Mouse (Mus musculus) hindbrain, embryonic 13.5 days (tissue): Measurements from ENCODE around the gene Syngr1. TPM values are rescaled to one million over a fixed set of nuclear protein-coding genes. Genes with fewer than 3 reads are reported as not detected.

Experiments used
- ATAC-seq: fragments of 200-750 bp; cut with Nextera tagmentation; 2 replicates; pipeline ENCODE4 v1.8.0; 2017; ENCODE audit warnings: moderate TSS enrichment; ENCODE audit not compliant: low FRiP score
- H3K27ac ChIP-seq: fragments of 300-500 bp; sonication (generic); 2 replicates; pipeline ENCODE4 v1.5.1; 2015; ENCODE audit warnings: inconsistent platforms, mild to moderate bottlenecking, moderate library complexity
- H3K27me3 ChIP-seq: fragments of 300-500 bp; sonication (generic); 2 replicates; pipeline ENCODE4 v1.6.1; 2015; ENCODE audit warnings: mild to moderate bottlenecking, inconsistent platforms
- H3K36me3 ChIP-seq: fragments of 300-500 bp; sonication (generic); 2 replicates; pipeline ENCODE4 v1.6.1; 2015; ENCODE audit warnings: mild to moderate bottlenecking, inconsistent platforms
- H3K4me1 ChIP-seq: fragments of 300-500 bp; sonication (generic); replicated peaks from 2 replicates; pipeline ENCODE4 v1.6.1; 2015; ENCODE audit warnings: inconsistent platforms
- H3K4me2 ChIP-seq: fragments of 300-500 bp; sonication (generic); 2 replicates; pipeline ENCODE4 v1.6.1; 2015; ENCODE audit warnings: inconsistent platforms, mild to moderate bottlenecking, moderate library complexity
- H3K4me3 ChIP-seq: fragments of 300-500 bp; sonication (generic); 2 replicates; pipeline ENCODE4 v1.5.1; 2015; ENCODE audit warnings: mild to moderate bottlenecking, inconsistent platforms
- H3K9ac ChIP-seq: fragments of 300-500 bp; sonication (generic); 2 replicates; pipeline ENCODE4 v1.6.1; 2015; ENCODE audit warnings: mild to moderate bottlenecking, inconsistent platforms
- H3K9me3 ChIP-seq: fragments of 300-500 bp; sonication (generic); 2 replicates; pipeline ENCODE4 v1.6.1; 2016; ENCODE audit warnings: inconsistent platforms
- WGBS: fragments of 180-500 bp; shearing (Covaris S2); methylation state at CpG from one replicate; pipeline ENCODE4 v1.1.7; 2015; 5-methylcytosine and 5-hydroxymethylcytosine counted together
- polyA plus RNA-seq: library from polyadenylated mRNA; unstranded; fragments of >200 nt; fragmentation: Nextera tagmentation; extraction: Ambion mirVana; gene quantifications from 2 replicates; pipeline ENCODE4 v1.2.1, GENCODE M21; 2015

Syngr1 gene
- 27.9 and 28.3 TPM in 2 replicates for polyA plus RNA-seq

- peak; percentile 57 for ATAC-seq
- Histone ChIP-seq H3K36me3 (no peaks in the 10 kb centered on the region), H3K4me2 (peak within 1 kb of the TSS; percentile 76), H3K9ac (peak within 1 kb of the TSS; percentile 87), H3K27ac (peak within 1 kb of the TSS; percentile 46; the same call in 1 of the 2 replicates), H3K9me3 (no peaks in the 10 kb centered on the region), H3K4me1 (peaks cover 23% of the 10 kb centered on the region), H3K4me3 (peak within 1 kb of the TSS; percentile 64), H3K27me3 (peaks cover 29% of the 10 kb centered on the region)
- under 1% methylated on average over 80 of the region's 86 CpGs for whole genome bisulfite sequencing
These were observed at the start of gene Syngr1, which contains the start of gene Rpl3 for GRCm38 (mm10) chr15:80091121-80091955. Gene Syngr1, plus strand, starts transcription at chr15:80091334. Gene Rpl3, minus strand, starts transcription at chr15:80091868.

DNA sequence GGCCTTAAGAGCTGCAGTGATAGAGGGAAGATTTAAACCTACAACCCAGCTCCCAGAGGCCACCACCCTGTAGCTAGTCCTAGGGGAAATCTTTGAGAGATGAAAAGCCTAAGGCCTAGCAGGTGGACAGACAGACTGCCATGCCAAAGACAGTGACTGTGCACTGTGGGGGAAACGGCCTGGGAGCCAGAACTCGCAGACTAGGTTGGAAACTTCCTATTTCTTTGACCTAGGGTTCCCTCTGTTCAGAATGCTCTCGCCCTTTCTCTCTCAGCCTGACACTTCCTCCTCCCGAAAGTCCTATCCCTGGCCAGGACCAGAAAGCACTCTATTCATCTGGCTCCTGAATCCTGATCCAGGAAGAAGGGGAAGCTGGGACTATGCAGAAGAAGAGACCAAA is 49.0 kb upstream of the Syngr1 start:
- no peaks in the 10 kb centered on the region for H3K36me3 ChIP-seq
- ATAC-seq, result no peak
- WGBS, result 75% methylated on average over 4 of the region's 4 CpGs
- no peak overlapping the region for H3K4me2 ChIP-seq
- no peak overlapping the region for H3K4me3 ChIP-seq
- no peaks in the 10 kb centered on the region for H3K4me1 ChIP-seq
- no peaks in the 10 kb centered on the region for H3K27me3 ChIP-seq
- H3K9ac ChIP-seq, result no peak overlapping the region
- H3K9me3 ChIP-seq, result 0 out of 2 replicates have a peak, but pooled peaks cover 5% of the 10 kb centered on the region
- no peak overlapping the region for H3K27ac ChIP-seq

DNA sequence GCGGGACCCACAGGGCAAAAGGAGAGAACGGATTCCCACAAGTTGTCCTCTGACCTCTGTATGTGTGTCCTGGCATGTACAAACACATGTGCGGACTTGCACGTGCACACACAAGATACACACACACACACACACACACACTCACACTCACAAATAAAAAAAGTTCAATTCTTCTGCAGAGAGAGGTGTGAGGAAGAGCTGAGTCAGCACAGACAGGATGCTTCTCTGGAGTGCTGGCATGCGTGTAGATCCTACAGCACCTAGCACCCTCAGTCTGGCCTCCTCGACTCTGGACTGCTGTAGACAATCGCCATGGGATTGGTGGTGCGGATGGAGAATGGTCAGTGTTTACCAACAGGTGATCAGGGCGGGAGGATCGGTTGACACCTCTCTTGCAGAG is 46.9 kb upstream of the Syngr1 start:
- 0 out of 2 replicates have a peak, but pooled peaks cover 5% of the 10 kb centered on the region for H3K9me3 ChIP-seq
- no peak overlapping the region for H3K27ac ChIP-seq
- H3K4me3 ChIP-seq, result no peak overlapping the region
- H3K4me2 ChIP-seq, result no peak overlapping the region
- H3K9ac ChIP-seq, result no peak overlapping the region
- H3K36me3 ChIP-seq, result no peaks in the 10 kb centered on the region
- H3K27me3 ChIP-seq, result no peaks in the 10 kb centered on the region
- no peak for ATAC-seq
- H3K4me1 ChIP-seq, result no peaks in the 10 kb centered on the region
- 93% methylated on average over 10 of the region's 10 CpGs for WGBS

DNA sequence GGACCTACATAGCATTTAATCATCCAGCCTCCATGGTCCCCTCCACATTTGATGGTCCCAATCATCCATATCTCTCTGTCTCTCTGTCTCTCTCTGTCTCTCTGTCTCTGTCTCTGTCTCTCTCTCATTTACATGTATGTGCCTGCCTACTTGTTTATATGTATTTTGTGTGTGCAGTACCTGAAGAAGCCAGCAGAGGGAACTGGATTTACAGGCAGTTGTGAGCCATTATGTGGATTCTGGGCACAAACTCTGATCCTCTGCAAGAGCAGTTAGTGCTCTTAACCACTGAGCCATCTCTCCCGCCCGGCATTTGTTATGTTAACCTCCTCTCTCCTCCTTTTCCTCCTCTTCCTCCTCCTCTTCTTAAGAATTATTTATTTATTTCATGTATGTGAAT is 45.4 kb upstream of the Syngr1 start:
- ATAC-seq, result no peak
- no peak overlapping the region for H3K4me2 ChIP-seq
- no peak overlapping the region for H3K27ac ChIP-seq
- no peaks in the 10 kb centered on the region for H3K27me3 ChIP-seq
- no peaks in the 10 kb centered on the region for H3K36me3 ChIP-seq
- no peak overlapping the region for H3K9ac ChIP-seq
- no peaks in the 10 kb centered on the region for H3K4me1 ChIP-seq
- WGBS, result 97% methylated on average over 2 of the region's 2 CpGs
- H3K4me3 ChIP-seq, result no peak overlapping the region
- H3K9me3 ChIP-seq, result 0 out of 2 replicates have a peak, but pooled peaks cover 5% of the 10 kb centered on the region

- H3K9ac ChIP-seq, result no peak overlapping the region
- no peak overlapping the region for H3K4me3 ChIP-seq
- no peaks in the 10 kb centered on the region for H3K27me3 ChIP-seq
- ATAC-seq, result no peak
- 0 out of 2 replicates have a peak, but pooled peaks cover 5% of the 10 kb centered on the region for H3K9me3 ChIP-seq
- 83% methylated on average over 2 of the region's 2 CpGs for WGBS
- no peaks in the 10 kb centered on the region for H3K36me3 ChIP-seq
- no peak overlapping the region for H3K4me2 ChIP-seq
- no peak overlapping the region for H3K27ac ChIP-seq
- no peaks in the 10 kb centered on the region for H3K4me1 ChIP-seq
These were observed 43.9 kb upstream of the Syngr1 start for GRCm38 (mm10) chr15:80047242-80047641.

DNA sequence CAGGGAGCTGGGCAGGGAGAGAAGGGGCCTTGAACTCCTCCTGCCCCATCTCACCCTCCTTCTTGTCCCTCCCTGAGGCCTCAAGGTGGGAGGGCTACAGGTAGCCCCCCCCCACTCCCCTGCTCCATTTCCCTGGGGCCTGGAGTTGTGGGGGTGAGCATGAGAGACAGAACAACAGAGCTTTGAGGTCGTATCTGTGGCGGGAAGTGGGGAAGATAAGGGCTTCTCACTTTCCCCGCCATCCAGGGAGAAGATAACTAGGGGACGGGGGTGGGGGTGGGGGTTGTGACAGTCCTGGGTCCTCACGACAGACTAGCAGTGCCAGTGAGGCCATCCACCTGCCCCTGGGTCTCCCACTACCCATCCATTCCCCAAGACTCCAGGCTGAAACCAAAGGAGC is 43.2 kb upstream of the Syngr1 start:
- H3K9me3 ChIP-seq, result 0 out of 2 replicates have a peak, but pooled peaks cover 5% of the 10 kb centered on the region

DNA sequence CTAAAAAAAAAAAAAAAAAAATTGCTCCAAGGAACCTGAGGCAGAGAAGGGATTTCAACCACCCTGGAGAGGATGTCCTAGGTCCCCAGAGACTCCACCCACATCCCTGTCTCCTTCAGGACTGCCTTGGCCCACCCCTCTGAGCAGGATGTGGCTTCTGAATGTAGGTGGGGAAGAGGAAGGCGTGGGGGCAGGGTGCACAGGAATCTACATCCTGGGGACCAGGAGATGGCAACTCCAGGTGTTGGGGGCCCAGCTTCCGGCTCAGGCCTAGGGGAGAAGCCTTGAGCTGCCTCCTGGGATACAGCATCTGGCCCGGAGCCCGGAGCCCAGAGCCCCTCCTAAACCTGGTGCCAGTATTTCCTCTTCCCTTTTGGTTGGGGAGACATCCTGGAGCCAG is 41.0 kb upstream of the Syngr1 start:
- H3K9me3 ChIP-seq, result 0 out of 2 replicates have a peak, but pooled peaks cover 5% of the 10 kb centered on the region
- H3K27me3 ChIP-seq, result no peaks in the 10 kb centered on the region
- H3K4me1 ChIP-seq, result peaks cover under 1% of the 10 kb centered on the region; the same call in 1 of the 2 replicates
- ATAC-seq, result no peak
- H3K4me2 ChIP-seq, result no peak overlapping the region
- H3K36me3 ChIP-seq, result no peaks in the 10 kb centered on the region
- WGBS, result 83% methylated on average over 4 of the region's 4 CpGs
- no peak overlapping the region for H3K4me3 ChIP-seq
- no peak overlapping the region for H3K27ac ChIP-seq
- H3K9ac ChIP-seq, result no peak overlapping the region

More for the DNA sequence above, 43.2 kb upstream of the Syngr1 start:
- no peaks in the 10 kb centered on the region for H3K4me1 ChIP-seq
- no peak overlapping the region for H3K9ac ChIP-seq
- no peaks in the 10 kb centered on the region for H3K36me3 ChIP-seq
- no peak overlapping the region for H3K27ac ChIP-seq
- ATAC-seq, result no peak
- no peak overlapping the region for H3K4me2 ChIP-seq
- WGBS, result 64% methylated on average over 5 of the region's 5 CpGs
- no peak overlapping the region for H3K4me3 ChIP-seq
- no peaks in the 10 kb centered on the region for H3K27me3 ChIP-seq

GRCm38 (mm10) chr15:80051092-80051761 is 39.9 kb upstream of the Syngr1 start:
- 84% methylated on average over 19 of the region's 19 CpGs for WGBS
- H3K27ac ChIP-seq, result no peak overlapping the region

GRCm38 (mm10) chr15:80051782-80052181 is 39.4 kb upstream of the Syngr1 start:
- H3K9ac ChIP-seq, result no peak overlapping the region

More at GRCm38 (mm10) chr15:80051092-80051761, 39.9 kb upstream of the Syngr1 start:
- no peaks in the 10 kb centered on the region for H3K36me3 ChIP-seq
- H3K9ac ChIP-seq, result no peak overlapping the region
- no peaks in the 10 kb centered on the region for H3K9me3 ChIP-seq
- peaks cover 9% of the 10 kb centered on the region; the same call in 1 of the 2 replicates for H3K4me1 ChIP-seq
- ATAC-seq, result no peak
- H3K4me2 ChIP-seq, result no peak overlapping the region
- H3K27me3 ChIP-seq, result no peaks in the 10 kb centered on the region
- H3K4me3 ChIP-seq, result no peak overlapping the region

DNA sequence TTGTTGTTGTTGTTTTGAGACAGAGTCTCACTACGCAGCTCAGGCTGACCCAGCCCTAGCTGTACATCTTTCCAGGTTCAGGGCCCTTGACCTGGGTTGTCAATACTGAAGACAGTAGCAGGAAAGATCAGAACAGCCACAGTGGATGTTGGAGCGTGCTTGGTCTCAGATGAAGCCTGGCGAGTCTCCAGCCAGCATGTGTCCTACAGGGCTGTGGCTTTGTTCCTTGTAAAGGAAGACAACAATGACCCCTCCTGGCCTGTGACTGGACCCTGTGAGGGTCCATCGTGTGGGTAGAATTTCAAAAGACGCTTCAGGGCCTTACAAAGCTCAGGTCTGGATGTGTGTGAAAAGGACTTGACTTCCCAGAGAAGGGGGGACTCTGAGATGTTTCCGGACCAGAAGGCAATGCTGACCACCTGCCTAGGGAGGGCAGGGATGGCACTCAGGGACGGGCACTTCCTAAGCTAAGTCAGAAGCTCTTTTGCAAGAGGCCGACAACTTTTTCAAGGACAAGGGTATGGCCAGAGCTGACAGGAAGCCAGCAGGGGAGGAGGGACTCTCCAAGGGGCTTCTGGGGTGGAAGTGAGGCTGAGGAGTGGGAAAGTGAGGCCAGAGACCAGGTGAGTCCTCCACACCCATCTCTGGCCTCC is 37.6 kb upstream of the Syngr1 start:
- 63% methylated on average over 8 of the region's 8 CpGs for WGBS
- ATAC-seq, result no peak
- no peak overlapping the region for H3K9ac ChIP-seq
- no peaks in the 10 kb centered on the region for H3K27me3 ChIP-seq
- no peaks in the 10 kb centered on the region for H3K9me3 ChIP-seq
- no peaks in the 10 kb centered on the region for H3K36me3 ChIP-seq
- peaks cover 9% of the 10 kb centered on the region; the same call in 1 of the 2 replicates for H3K4me1 ChIP-seq
- H3K4me2 ChIP-seq, result no peak overlapping the region
- no peak overlapping the region for H3K27ac ChIP-seq
- no peak overlapping the region for H3K4me3 ChIP-seq

More at GRCm38 (mm10) chr15:80051782-80052181, 39.4 kb upstream of the Syngr1 start:
- H3K9me3 ChIP-seq, result no peaks in the 10 kb centered on the region
- H3K4me2 ChIP-seq, result no peak overlapping the region
- H3K4me1 ChIP-seq, result peaks cover 9% of the 10 kb centered on the region; the same call in 1 of the 2 replicates
- no peak overlapping the region for H3K27ac ChIP-seq
- ATAC-seq, result no peak
- H3K4me3 ChIP-seq, result no peak overlapping the region
- H3K27me3 ChIP-seq, result no peaks in the 10 kb centered on the region
- H3K36me3 ChIP-seq, result no peaks in the 10 kb centered on the region
- 86% methylated on average over 9 of the region's 9 CpGs for WGBS

GRCm38 (mm10) chr15:80054034-80054710 is 37.0 kb upstream of the Syngr1 start:
- Histone ChIP-seq H3K27me3 (no peaks in the 10 kb centered on the region), H3K27ac (no peak overlapping the region), H3K9ac (no peak overlapping the region), H3K36me3 (no peaks in the 10 kb centered on the region), H3K4me3 (no peak overlapping the region), H3K9me3 (no peaks in the 10 kb centered on the region), H3K4me1 (peaks cover 9% of the 10 kb centered on the region; the same call in 1 of the 2 replicates), H3K4me2 (no peak overlapping the region)
- 87% methylated on average over 7 of the region's 7 CpGs for WGBS
- no peak for ATAC-seq
